ENCODE assay signal across 9 mouse cellular contexts in the genomic region with DNA sequence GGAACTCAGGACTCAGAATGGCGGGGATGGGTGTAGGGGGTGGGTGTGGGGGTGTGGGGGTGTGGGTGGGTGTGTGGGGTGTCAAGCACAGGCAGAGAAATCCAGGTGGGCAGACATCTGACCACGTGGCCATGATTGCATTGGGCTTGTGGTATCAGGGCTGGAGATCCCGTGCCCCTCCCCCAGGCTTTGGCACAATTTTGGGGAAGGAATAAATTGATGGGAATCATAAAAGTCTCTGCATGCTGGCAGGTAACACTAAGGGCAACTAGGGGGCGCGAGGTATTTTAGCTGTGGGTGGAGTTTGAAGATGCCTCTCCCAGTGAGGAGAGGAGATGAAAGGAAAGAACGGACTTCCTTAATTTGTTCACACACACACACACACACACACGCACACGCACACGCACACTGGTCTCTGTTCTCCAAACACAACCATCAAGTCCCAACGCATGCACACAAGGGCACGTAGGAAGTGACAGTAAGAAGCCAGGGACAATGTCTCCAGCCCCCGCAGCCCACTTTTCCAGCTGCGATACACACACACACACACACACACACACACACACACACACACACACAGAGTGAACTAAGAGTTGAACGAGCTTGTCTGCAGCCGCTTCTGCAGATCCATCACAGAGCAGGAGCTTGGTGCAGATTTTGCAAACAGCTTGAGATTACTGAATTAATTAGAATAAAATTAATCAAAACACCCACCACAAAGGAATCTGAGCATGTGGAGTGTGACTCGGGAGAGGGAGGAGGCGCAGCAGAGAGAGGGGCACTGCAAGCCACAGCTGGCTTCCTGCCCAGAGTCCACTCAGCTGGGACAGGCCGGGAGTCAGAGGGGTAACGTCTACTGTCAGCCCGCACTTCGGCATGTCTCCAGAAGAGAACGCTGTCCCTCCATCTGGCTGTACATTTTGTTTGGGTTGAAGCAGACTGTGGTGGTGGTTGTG. TPM values are rescaled to one million over a fixed set of nuclear protein-coding genes. Genes with fewer than 3 reads are reported as not detected.
DNase-seq lines count a peak whose midpoint lies in the region; ATAC-seq lines count a peak whose summit lies in the region.
"Had no signal": no experiment of that assay in that cellular context is flagged by ENCODE, and none has a peak within 500 bp of the region (broad histone marks: within the 10 kb centered on the region; RNA-seq: fewer than 3 reads in every experiment).

No protein-coding gene starts in this region.

- WGBS in kidney, embryonic 15.5 days, result 26% methylated on average over 22 of the region's 22 CpGs
- 52% methylated on average over 22 of the region's 22 CpGs for WGBS in liver, embryonic 11.5 days

- peaks cover 31% of the 10 kb centered on the region for H3K4me1 ChIP-seq in kidney, embryonic 15.5 days
- H3K4me1 ChIP-seq in liver, embryonic 11.5 days (replicated peaks; ENCODE audit: control insufficient read depth, insufficient read depth, low read length), result no peaks in the 10 kb centered on the region

- peak overlapping the region; percentile 30; the same call in 1 of the 2 replicates for H3K27ac ChIP-seq in kidney, embryonic 15.5 days
- H3K27ac ChIP-seq in liver, embryonic 11.5 days (ENCODE audit: low read depth, low read length), result no peak overlapping the region

- no peak overlapping the region for H3K9ac ChIP-seq in kidney, embryonic 15.5 days
- H3K9ac ChIP-seq in liver, embryonic 11.5 days (ENCODE audit: low read depth, low read length), result no peak overlapping the region

- H3K27me3 ChIP-seq in kidney, embryonic 15.5 days, result peaks cover 14% of the 10 kb centered on the region; the same call in 1 of the 2 replicates
- no peaks in the 10 kb centered on the region for H3K27me3 ChIP-seq in liver, embryonic 11.5 days (replicated peaks; ENCODE audit: control insufficient read depth, insufficient read depth, low read length)

- H3K9me3 ChIP-seq in kidney, embryonic 15.5 days (replicated peaks), result no peaks in the 10 kb centered on the region
- no peaks in the 10 kb centered on the region for H3K9me3 ChIP-seq in liver, embryonic 11.5 days (ENCODE audit: control insufficient read depth, low read length)

- H3K4me2 ChIP-seq in kidney, embryonic 15.5 days, result peak overlapping the region; percentile 52
- no peak overlapping the region for H3K4me2 ChIP-seq in liver, embryonic 11.5 days

- DNase-seq in 416B (ENCODE audit: low read depth) (peak; percentile 27), A20 (ENCODE audit: low read depth, low spot score) (peak; percentile 48)
- peak; percentile 19 to 30 for DNase-seq in frontal cortex, postnatal 25 days (ENCODE audit: low spot score in 2 of 2)
- peak; percentile 43 for DNase-seq in liver, embryonic 11.5 days (ENCODE audit: low spot score)
- peak; percentile 53 to 62 for DNase-seq in right cerebral cortex, adult 2 months (ENCODE audit: low spot score in 2 of 2)
- no peak for DNase-seq in spleen, postnatal 14 days (ENCODE audit: low spot score in 2 of 2)
- DNase-seq in cerebellum, adult 8-10 months, result no peak

- 0 out of 2 replicates have a peak overlapping the region, but pooled peaks have one; percentile 11 for H3K4me3 ChIP-seq in kidney, embryonic 15.5 days (replicated peaks)
- no peak overlapping the region for H3K4me3 ChIP-seq in liver, embryonic 11.5 days (ENCODE audit: low read depth, low read length)
- H3K4me3 ChIP-seq: megakaryocyte, embryonic 14.5 days had no signal

- ATAC-seq in kidney, embryonic 15.5 days (replicated peaks; ENCODE audit: low FRiP score), result peak; percentile 65
- 0 out of 2 replicates have a peak, but pooled peaks have one; percentile 34 for ATAC-seq in liver, embryonic 11.5 days (replicated peaks; ENCODE audit: low FRiP score)

- H3K36me3 ChIP-seq in kidney, embryonic 15.5 days, result no peaks in the 10 kb centered on the region
- H3K36me3 ChIP-seq in liver, embryonic 11.5 days (ENCODE audit: control insufficient read depth, insufficient read depth, low read length), result no peaks in the 10 kb centered on the region

RNA-seq across cellular contexts. Expression of a gene that starts 21.3 kb away (rescaled TPM):
- polyA plus RNA-seq in kidney, embryonic 15.5 days (2015; fragmentation: Nextera tagmentation; extraction: Ambion mirVana), result 14.2 and 15.5 TPM in 2 replicates
- polyA plus RNA-seq in liver, embryonic 11.5 days (2014; fragmentation: Nextera tagmentation; extraction: Ambion mirVana), result 15.2 and 15.4 TPM in 2 replicates

Comparison
In these comparisons a context has a peak if more than half of its experiments do, and no peak if none do; other contexts are left out.
1. DNase-seq: peak in 416B (single experiment), A20 (single experiment), frontal cortex, postnatal 25 days (2 of 2), liver, embryonic 11.5 days (single experiment) and right cerebral cortex, adult 2 months (2 of 2); none in spleen, postnatal 14 days (0 of 2) and cerebellum, adult 8-10 months (single experiment).